Mouse (Mus musculus) kidney, embryonic 16.5 days (tissue): Measurements from ENCODE around the gene Fndc8. TPM values are rescaled to one million over a fixed set of nuclear protein-coding genes. Genes with fewer than 3 reads are reported as not detected.
"Not testable (repeated sequence)": the region's sequence is repeated elsewhere in the genome, so short reads cannot be mapped to it uniquely, and the experiment has no call there.

Experiments
- ATAC-seq: fragments of 200-750 bp; cut with Nextera tagmentation; 2 replicates; pipeline ENCODE4 v1.8.0; 2017; ENCODE audit warnings: moderate TSS enrichment; ENCODE audit not compliant: low FRiP score, low TSS enrichment
- H3K27ac ChIP-seq: fragments of 300-500 bp; sonication (generic); 2 replicates; pipeline ENCODE4 v1.5.1; 2014; ENCODE audit warnings: low read length
- H3K27me3 ChIP-seq: fragments of 300-500 bp; sonication (generic); 2 replicates; pipeline ENCODE4 v1.6.1; 2014; ENCODE audit warnings: low read length, control low read depth, mixed read lengths; ENCODE audit not compliant: insufficient read depth
- H3K36me3 ChIP-seq: fragments of 300-500 bp; sonication (generic); 2 replicates; pipeline ENCODE4 v1.6.1; 2014; ENCODE audit warnings: low read length, control low read depth, mixed read lengths; ENCODE audit not compliant: insufficient read depth
- H3K4me1 ChIP-seq: fragments of 300-500 bp; sonication (generic); 2 replicates; pipeline ENCODE4 v1.6.1; 2014; ENCODE audit warnings: low read length, control low read depth, mixed read lengths; ENCODE audit not compliant: insufficient read depth
- H3K4me2 ChIP-seq: fragments of 300-500 bp; sonication (generic); replicated peaks from 2 replicates; pipeline ENCODE4 v1.6.1; 2014; ENCODE audit warnings: low read depth, low read length
- H3K4me3 ChIP-seq: fragments of 300-500 bp; sonication (generic); 2 replicates; pipeline ENCODE4 v1.5.1; 2014; ENCODE audit warnings: mild to moderate bottlenecking, low read length
- H3K9ac ChIP-seq: fragments of 300-500 bp; sonication (generic); replicated peaks from 2 replicates; pipeline ENCODE4 v1.6.1; 2014; ENCODE audit warnings: low read length
- H3K9me3 ChIP-seq: fragments of 300-500 bp; sonication (generic); 2 replicates; pipeline ENCODE4 v1.6.1; 2016; ENCODE audit warnings: low read length, control low read depth
- WGBS: fragments of 180-500 bp; shearing (Covaris S2); extraction: QIAGEN DNeasy Blood & Tissue Kit; methylation state at CpG from one replicate; pipeline ENCODE4 v1.1.7; 2014; 5-methylcytosine and 5-hydroxymethylcytosine counted together
- polyA plus RNA-seq: library from polyadenylated mRNA; unstranded; fragments of >200 nt; fragmentation: Nextera tagmentation; extraction: Ambion mirVana; gene quantifications from 2 replicates; pipeline ENCODE4 v1.2.1, GENCODE M21; 2015

Fndc8 gene
- polyA plus RNA-seq, 1 experiment from 2014 or later = 0.51 TPM

DNA sequence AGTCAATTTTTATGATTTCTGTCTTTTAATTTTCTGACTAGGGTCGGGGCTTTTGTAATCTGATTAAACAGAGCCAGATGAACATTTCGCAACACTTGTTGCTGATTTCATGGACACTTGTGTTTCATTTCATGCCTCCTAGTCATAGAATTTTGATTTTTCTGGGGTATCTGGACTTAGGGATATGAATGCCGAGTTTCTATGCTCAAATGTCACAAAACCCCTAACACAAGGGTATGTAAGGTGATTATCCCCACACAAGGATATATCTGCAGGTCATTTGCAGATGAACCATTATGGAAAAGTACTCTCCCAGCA lies 37.7 kb downstream of the Fndc8 start:
- Histone ChIP-seq H3K27me3 (peaks cover 39% of the 10 kb centered on the region), H3K36me3 (no peaks in the 10 kb centered on the region), H3K4me3 (no peak overlapping the region), H3K4me2 (no peak overlapping the region), H3K4me1 (peaks cover 6% of the 10 kb centered on the region), H3K9ac (no peak overlapping the region), H3K9me3 (no peaks in the 10 kb centered on the region), H3K27ac (no peak overlapping the region)
- 57% methylated on average over 3 of the region's 3 CpGs for WGBS
- ATAC-seq = no peak

DNA sequence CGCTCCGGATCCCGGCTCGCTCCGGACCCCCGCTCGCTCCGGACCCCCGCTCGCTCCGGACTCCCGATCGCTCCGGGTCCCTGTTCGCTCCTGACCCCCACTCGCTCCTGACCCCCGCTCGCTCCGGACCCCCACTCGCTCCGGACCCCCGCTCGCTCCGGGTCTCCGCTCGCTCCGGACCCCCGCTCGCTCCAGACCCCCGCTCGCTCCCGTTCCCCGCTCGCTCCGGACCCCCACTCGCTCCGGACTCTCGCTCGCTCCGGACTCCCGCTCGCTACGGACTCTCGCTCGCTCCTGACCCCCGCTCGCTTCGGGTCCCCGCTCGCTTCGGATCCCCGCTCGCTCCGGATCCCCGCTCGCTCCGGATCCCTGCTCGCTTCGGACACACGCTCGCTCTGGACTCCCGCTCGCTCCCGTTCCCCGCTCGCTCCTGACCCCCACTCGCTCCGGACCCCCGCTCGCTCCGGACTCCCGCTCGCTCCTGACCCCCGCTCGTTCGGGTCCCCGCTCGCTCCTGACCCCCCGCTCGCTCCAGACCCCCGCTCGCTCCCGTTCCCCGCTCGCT lies 38.5 kb downstream of the Fndc8 start:
- WGBS = under 1% methylated on average over 61 of the region's 85 CpGs
- Histone ChIP-seq H3K4me2 (peak overlapping the region; percentile 76), H3K9ac (peak overlapping the region; percentile 35; the same call in 1 of the 2 replicates), H3K27me3 (peaks cover 45% of the 10 kb centered on the region), H3K4me3 (peak overlapping the region; percentile 54)
- not testable (repeated sequence) for ATAC-seq, H3K4me1 ChIP-seq, H3K27ac ChIP-seq, H3K9me3 ChIP-seq, H3K36me3 ChIP-seq

DNA sequence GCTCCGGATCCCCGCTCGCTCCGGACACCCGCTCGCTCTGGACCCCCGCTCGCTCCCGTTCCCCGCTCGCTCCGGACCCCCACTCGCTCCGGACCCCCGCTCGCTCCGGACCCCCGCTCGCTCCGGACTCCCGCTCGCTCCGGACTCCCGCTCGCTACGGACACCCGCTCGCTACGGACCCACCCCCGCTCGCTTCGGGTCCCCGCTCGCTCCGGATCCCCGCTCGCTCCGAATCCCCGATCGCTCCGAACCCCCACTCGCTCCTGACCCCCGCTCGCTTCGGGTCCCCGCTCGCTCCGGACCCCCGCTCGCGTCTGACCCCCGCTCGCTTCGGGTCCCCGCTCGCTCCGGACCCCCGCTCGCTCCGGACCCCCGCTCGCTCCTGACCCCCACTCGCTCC lies 39.2 kb downstream of the Fndc8 start:
- H3K36me3 ChIP-seq, H3K4me1 ChIP-seq, ATAC-seq, H3K9me3 ChIP-seq, H3K27ac ChIP-seq: not testable (repeated sequence)
- peak overlapping the region; percentile 58 for H3K9ac ChIP-seq
- H3K27me3 ChIP-seq = peaks cover 52% of the 10 kb centered on the region
- peak overlapping the region; percentile 76 for H3K4me2 ChIP-seq
- 1% methylated on average over 31 of the region's 63 CpGs for WGBS
- H3K4me3 ChIP-seq = peak overlapping the region; percentile 54

DNA sequence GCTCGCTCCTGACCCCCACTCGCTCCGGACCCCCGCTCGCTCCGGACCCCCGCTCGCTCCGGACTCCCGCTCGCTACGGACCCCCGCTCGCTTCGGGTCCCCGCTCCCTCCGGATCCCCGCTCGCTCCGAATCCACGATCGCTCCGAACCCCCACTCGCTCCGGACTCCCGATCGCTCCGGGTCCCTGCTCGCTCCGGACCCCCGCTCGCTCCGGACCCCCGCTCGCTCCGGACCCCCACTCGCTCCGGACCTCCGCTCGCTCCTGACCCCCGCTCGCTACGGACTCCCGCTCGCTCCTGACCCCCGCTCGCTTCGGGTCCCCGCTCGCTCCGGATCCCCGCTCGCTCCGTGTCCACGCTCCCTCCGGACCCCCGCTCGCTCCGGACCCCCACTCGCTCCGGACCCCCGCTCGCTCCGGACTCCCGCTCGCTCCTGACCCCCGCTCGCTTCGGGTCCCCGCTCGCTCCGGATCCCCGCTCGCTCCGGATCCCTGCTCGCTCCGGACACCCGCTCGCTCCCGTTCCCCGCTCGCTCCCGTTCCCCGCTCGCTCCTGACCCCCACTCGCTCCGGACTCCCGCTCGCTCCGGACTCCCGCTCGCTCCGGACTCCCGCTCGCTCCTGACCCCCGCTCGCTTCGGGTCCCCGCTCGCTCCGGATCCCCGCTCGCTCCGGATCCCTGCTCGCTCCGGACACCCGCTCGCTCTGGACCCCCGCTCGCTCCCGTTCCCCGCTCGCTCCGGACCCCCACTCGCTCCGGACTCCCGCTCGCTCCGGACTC lies 39.9 kb downstream of the Fndc8 start:
- Histone ChIP-seq H3K9ac (peak overlapping the region; percentile 58), H3K4me2 (peak overlapping the region; percentile 76), H3K27me3 (peaks cover 59% of the 10 kb centered on the region), H3K4me3 (peak overlapping the region; percentile 54)
- H3K27ac ChIP-seq, H3K9me3 ChIP-seq, H3K4me1 ChIP-seq, H3K36me3 ChIP-seq, ATAC-seq: not testable (repeated sequence)
- WGBS = under 1% methylated on average over 56 of the region's 119 CpGs

DNA sequence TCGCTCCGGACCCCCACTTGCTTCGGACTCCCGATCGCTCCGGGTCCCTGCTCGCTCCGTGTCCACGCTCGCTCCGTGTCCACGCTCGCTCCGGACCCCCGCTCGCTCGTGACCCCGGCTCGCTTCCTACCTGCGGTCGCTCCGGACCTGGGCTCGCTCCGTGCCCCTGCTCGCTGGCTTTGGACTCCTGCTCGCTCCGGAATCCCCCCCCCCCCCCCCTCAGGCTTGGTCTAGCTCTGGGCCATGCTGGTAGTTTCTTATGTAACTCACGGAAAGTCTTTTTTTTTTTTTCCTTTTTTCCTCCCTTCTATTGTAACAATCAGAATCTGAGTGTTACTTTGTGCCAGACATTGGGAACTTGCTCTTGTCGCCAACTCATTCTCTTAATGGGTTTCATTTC lies 41.3 kb downstream of the Fndc8 start:
- WGBS = 2% methylated on average over 23 of the region's 29 CpGs
- peak overlapping the region; percentile 54 for H3K4me3 ChIP-seq
- H3K9ac ChIP-seq = peak overlapping the region; percentile 62
- peak overlapping the region; percentile 76 for H3K4me2 ChIP-seq
- no peaks in the 10 kb centered on the region for H3K36me3 ChIP-seq
- peaks cover 65% of the 10 kb centered on the region for H3K27me3 ChIP-seq
- H3K9me3 ChIP-seq = no peaks in the 10 kb centered on the region
- H3K27ac ChIP-seq = no peak overlapping the region
- no peak for ATAC-seq
- peaks cover 6% of the 10 kb centered on the region for H3K4me1 ChIP-seq

DNA sequence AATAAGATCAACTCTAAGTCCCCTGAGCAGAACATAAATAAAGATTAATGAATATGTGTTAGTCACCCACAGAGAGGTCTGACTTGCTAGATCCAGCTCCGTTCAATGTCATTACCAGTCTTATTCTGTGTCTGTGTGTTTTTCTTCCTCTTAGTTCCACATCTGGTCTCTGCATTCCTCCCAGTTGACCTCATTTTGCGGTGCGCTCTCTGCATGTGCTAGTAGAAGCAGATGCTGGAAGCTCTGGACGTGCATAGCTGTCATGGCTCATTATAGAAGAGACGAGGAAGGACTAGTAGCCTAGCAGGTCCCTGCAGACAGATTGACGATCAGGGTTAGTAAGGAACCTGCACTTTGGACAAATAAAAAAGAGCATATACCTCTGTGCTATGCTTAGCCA lies 51.4 kb downstream of the Fndc8 start:
- no peak overlapping the region for H3K9ac ChIP-seq
- H3K27me3 ChIP-seq = no peaks in the 10 kb centered on the region; the same call in 1 of the 2 replicates
- H3K4me2 ChIP-seq = no peak overlapping the region
- 48% methylated on average over 6 of the region's 6 CpGs for WGBS
- ATAC-seq = no peak
- H3K36me3 ChIP-seq = no peaks in the 10 kb centered on the region
- H3K4me3 ChIP-seq = no peak overlapping the region
- H3K4me1 ChIP-seq = no peaks in the 10 kb centered on the region
- no peaks in the 10 kb centered on the region for H3K9me3 ChIP-seq
- H3K27ac ChIP-seq = no peak overlapping the region

DNA sequence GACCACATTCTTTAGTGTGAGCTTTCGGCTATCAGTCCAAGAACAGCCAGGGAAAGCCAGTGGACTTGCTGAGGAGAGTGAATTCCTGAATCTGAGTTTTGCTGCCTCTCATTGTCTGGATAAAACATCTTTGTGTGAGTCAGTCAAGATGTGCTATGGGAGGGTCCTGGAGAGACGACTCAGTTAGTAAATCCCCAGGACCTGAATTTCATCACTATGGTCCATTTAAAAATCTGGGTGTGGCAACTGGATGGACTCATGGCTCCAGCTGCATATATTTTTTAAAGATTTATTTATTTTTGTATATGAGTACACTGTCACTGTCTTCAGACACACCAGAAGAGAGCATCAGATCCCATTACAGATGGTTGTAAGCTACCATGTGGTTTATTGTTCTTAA lies 53.7 kb downstream of the Fndc8 start:
- ATAC-seq = no peak

DNA sequence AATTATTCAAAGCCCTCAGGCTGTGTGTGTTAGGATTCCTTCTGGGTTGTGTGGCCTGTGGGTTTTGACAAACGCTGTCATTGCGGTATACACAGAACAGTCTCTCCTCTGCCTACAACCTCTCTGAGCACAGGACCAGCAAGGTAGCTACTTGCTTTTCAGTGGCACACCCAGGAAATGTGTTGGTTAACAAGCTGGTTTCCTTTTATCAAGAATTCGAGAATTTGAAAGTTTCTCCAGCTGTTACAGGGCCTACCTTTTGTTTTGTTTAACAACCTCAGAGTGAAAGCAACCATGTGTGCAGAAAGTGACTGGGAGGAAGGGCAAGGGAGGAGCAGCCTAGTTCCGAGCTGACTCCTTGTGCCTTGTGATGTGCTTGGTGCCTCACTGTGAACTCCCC lies 55.5 kb downstream of the Fndc8 start:
- WGBS = 52% methylated on average over 4 of the region's 4 CpGs
- ATAC-seq = no peak
- H3K9ac ChIP-seq = no peak overlapping the region

More for the DNA sequence above, 53.7 kb downstream of the Fndc8 start:
- Histone ChIP-seq H3K9ac (no peak overlapping the region), H3K27me3 (peaks cover 7% of the 10 kb centered on the region), H3K9me3 (no peaks in the 10 kb centered on the region), H3K36me3 (no peaks in the 10 kb centered on the region), H3K4me2 (no peak overlapping the region), H3K27ac (no peak overlapping the region), H3K4me3 (no peak overlapping the region), H3K4me1 (peaks cover 3% of the 10 kb centered on the region; the same call in 1 of the 2 replicates)
- WGBS = 62% methylated on average over 2 of the region's 2 CpGs

DNA sequence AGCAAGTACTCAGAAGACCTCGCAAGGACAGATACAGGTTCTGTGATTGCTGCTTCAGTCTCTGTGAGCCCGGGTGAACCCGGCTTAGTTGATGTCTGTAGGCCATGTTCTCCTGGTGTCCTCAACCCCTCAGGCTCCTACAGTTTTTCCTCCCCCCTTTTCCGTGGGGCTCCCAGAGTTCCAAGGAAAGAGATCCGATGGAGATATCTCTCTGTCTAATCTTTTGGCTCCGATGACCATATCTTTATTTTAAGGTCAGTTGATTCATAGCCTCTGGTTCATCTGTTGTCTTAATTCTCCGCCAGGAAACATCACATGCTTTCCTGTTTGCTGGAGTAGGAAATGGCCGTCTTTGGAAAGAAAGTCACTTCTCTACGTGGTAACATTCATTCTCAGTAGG lies 57.1 kb downstream of the Fndc8 start:
- Histone ChIP-seq H3K9ac (no peak overlapping the region), H3K36me3 (no peaks in the 10 kb centered on the region), H3K27me3 (peaks cover 26% of the 10 kb centered on the region), H3K4me1 (peaks cover 16% of the 10 kb centered on the region), H3K27ac (no peak overlapping the region), H3K4me2 (no peak overlapping the region), H3K4me3 (no peak overlapping the region), H3K9me3 (no peaks in the 10 kb centered on the region)
- no peak for ATAC-seq
- WGBS = 68% methylated on average over 9 of the region's 9 CpGs

More for the DNA sequence above, 55.5 kb downstream of the Fndc8 start:
- Histone ChIP-seq H3K36me3 (no peaks in the 10 kb centered on the region), H3K4me1 (peaks cover 16% of the 10 kb centered on the region), H3K27me3 (peaks cover 15% of the 10 kb centered on the region), H3K4me3 (no peak overlapping the region), H3K4me2 (no peak overlapping the region), H3K9me3 (no peaks in the 10 kb centered on the region), H3K27ac (no peak overlapping the region)
